Mouse (Mus musculus) monocyte, adult 2 months (primary cell): ENCODE data around the gene Sys1.

ENCODE experiments used
- DNase-seq, 2 experiments: peaks; one replicate each; pipeline ENCODE4 v3.0.0; 2022; ENCODE audit warnings: low spot score in 2 of 2, low read depth in 1 of 2

The Sys1 gene

GRCm38 (mm10) chr2:164433278-164433895 is 23.4 kb upstream of the Sys1 start:
- DNase-seq = no peak

- DNase-seq = no peak
These were observed 22.1 kb upstream of the Sys1 start for GRCm38 (mm10) chr2:164434681-164435080.

GRCm38 (mm10) chr2:164435216-164436090 is 21.3 kb upstream of the Sys1 start:
- no peak for DNase-seq

- no peak for DNase-seq
These were observed 20.4 kb upstream of the Sys1 start for GRCm38 (mm10) chr2:164436215-164436913.

- no peak for DNase-seq
These were observed 19.8 kb upstream of the Sys1 start for GRCm38 (mm10) chr2:164436961-164437360.

GRCm38 (mm10) chr2:164437710-164438109 is 19.1 kb upstream of the Sys1 start:
- no peak for DNase-seq

GRCm38 (mm10) chr2:164438257-164438656 is 18.5 kb upstream of the Sys1 start:
- DNase-seq = no peak

- no peak for DNase-seq
These were observed 17.8 kb upstream of the Sys1 start for GRCm38 (mm10) chr2:164439001-164439421.

- DNase-seq = no peak
These were observed 16.4 kb upstream of the Sys1 start for GRCm38 (mm10) chr2:164440314-164440713.

GRCm38 (mm10) chr2:164441155-164441554 is 15.6 kb upstream of the Sys1 start:
- DNase-seq = peak in 1 of 2 experiments; percentile 17

- DNase-seq = no peak
These were observed 15.0 kb upstream of the Sys1 start for GRCm38 (mm10) chr2:164441731-164442130.

- DNase-seq = no peak
These were observed 14.3 kb upstream of the Sys1 start for GRCm38 (mm10) chr2:164442315-164443050.

GRCm38 (mm10) chr2:164443051-164443437 is 13.7 kb upstream of the Sys1 start:
- DNase-seq = peak in 1 of 2 experiments; percentile 33

GRCm38 (mm10) chr2:164443460-164444000 is 13.2 kb upstream of the Sys1 start, which contains the start of gene Sdc4:
Gene Sdc4 (minus strand): TSS chr2:164443887.
- DNase-seq = no peak

- no peak for DNase-seq
These were observed 12.1 kb upstream of the Sys1 start for GRCm38 (mm10) chr2:164444701-164445100.

- no peak for DNase-seq
These were observed 11.2 kb upstream of the Sys1 start for GRCm38 (mm10) chr2:164445399-164446085.

- no peak for DNase-seq
These were observed 10.7 kb upstream of the Sys1 start for GRCm38 (mm10) chr2:164446086-164446469.

- no peak for DNase-seq
These were observed 8.6 kb upstream of the Sys1 start for GRCm38 (mm10) chr2:164448140-164448539.

GRCm38 (mm10) chr2:164448921-164449320 is 7.8 kb upstream of the Sys1 start:
- no peak for DNase-seq

- DNase-seq = no peak
These were observed 7.3 kb upstream of the Sys1 start for GRCm38 (mm10) chr2:164449341-164450042.
